ENCODE assay signal across 27 mouse cellular contexts in the genomic region with DNA sequence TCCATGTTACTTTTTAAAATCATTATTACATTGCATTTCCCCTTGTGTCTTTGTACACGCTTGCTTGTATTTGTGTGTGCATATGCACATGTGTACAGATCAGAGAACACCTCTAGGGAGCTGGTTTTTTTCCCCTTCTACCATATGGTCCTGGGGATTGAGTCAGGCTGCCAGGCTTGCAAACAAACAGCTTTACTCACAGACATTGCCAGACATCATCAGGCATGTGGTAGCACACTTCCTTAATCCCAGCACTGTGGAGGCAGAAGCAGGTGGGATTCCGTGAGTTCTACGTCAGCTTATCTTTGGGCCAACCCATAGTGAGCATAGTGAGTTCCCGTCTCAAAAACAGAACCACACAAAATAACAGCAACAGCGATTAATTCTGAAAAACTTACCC.
"Had no signal": no experiment of that assay in that cellular context is flagged by ENCODE, and none has a peak within 500 bp of the region (broad histone marks: within the 10 kb centered on the region; RNA-seq: fewer than 3 reads in every experiment).

No protein-coding gene starts in this region.

- H3K4me2 ChIP-seq: heart, embryonic 11.5 days; heart, embryonic 13.5 days; heart, embryonic 15.5 days; hindbrain, embryonic 12.5 days; hindbrain, embryonic 15.5 days; kidney, embryonic 15.5 days; limb, embryonic 12.5 days; liver, embryonic 12.5 days had no signal

- H3K27me3 ChIP-seq: heart, embryonic 13.5 days; heart, embryonic 15.5 days; hindbrain, embryonic 12.5 days; hindbrain, embryonic 15.5 days; kidney, embryonic 15.5 days; limb, embryonic 12.5 days; liver, embryonic 12.5 days had no signal

- H3K4me1 ChIP-seq: liver, embryonic 12.5 days had no signal

- ATAC-seq: intestine, embryonic 16.5 days; liver, embryonic 12.5 days had no signal

- H3K9ac ChIP-seq: heart, embryonic 13.5 days; heart, embryonic 15.5 days; hindbrain, embryonic 12.5 days; hindbrain, embryonic 15.5 days; kidney, embryonic 15.5 days; limb, embryonic 12.5 days; liver, embryonic 12.5 days; liver, embryonic 14.5 days had no signal

- DNase-seq: gastrocnemius, postnatal 14 days; gastrocnemius, postnatal 36 days; heart, adult 11 months; heart, adult 2 months; heart, postnatal 14 days; heart, postnatal 36 days; kidney, adult 11 months; kidney, adult 2 months; kidney, adult 9 months; kidney, postnatal 25 days; kidney, postnatal 4 days; liver had no signal

- H3K9me3 ChIP-seq: heart, embryonic 13.5 days; heart, embryonic 15.5 days; hindbrain, embryonic 12.5 days; hindbrain, embryonic 15.5 days; kidney, embryonic 15.5 days; limb, embryonic 10.5 days; limb, embryonic 12.5 days; liver, embryonic 12.5 days had no signal

- H3K4me3 ChIP-seq: heart, adult 2 months; heart, embryonic 13.5 days; heart, embryonic 15.5 days; hindbrain, embryonic 12.5 days; hindbrain, embryonic 15.5 days; kidney, embryonic 15.5 days; layer of hippocampus, adult 2 months; left cerebral cortex, adult 2 months; limb, embryonic 10.5 days; limb, embryonic 12.5 days; liver, embryonic 12.5 days had no signal

- H3K27ac ChIP-seq: heart, adult 2 months; heart, embryonic 13.5 days; heart, embryonic 15.5 days; hindbrain, embryonic 12.5 days; hindbrain, embryonic 15.5 days; hindbrain, postnatal 0 days; kidney, embryonic 15.5 days; kidney, postnatal 0 days; layer of hippocampus, adult 2 months; left cerebral cortex, adult 2 months; limb, embryonic 10.5 days; limb, embryonic 12.5 days; liver, embryonic 12.5 days; liver, embryonic 14.5 days had no signal
